Mouse (Mus musculus): ENCODE data around the gene Gm21778.
"Not testable (repeated sequence)": the region's sequence is repeated elsewhere in the genome, so short reads cannot be mapped to it uniquely, and the experiment has no call there.

The Gm21778 gene

GRCm38 (mm10) chrY:5942160-5942559 lies at the start of gene Gm21778:
Gene Gm21778, plus strand, starts transcription at chrY:5942460.
- not testable (repeated sequence) for DNase-seq (ENCODE audit: low spot score)
